Mouse (Mus musculus) spleen, postnatal 10 days (tissue): ENCODE measurements around the gene Hadh.

ENCODE experiments used
- DNase-seq, 2 experiments: peaks; one replicate each; pipeline ENCODE4 v3.0.0; 2021 to 2022; ENCODE audit warnings: low spot score in 2 of 2

Gene Hadh

GRCm38 (mm10) chr3:131271157-131271556 lies 744 bp downstream of the Hadh start:
- peak; percentile 25 to 43 for DNase-seq

GRCm38 (mm10) chr3:131270381-131270780 lies 1.5 kb downstream of the Hadh start:
- DNase-seq: no peak

GRCm38 (mm10) chr3:131266366-131267050 lies 5.4 kb downstream of the Hadh start:
- DNase-seq: no peak

DNA sequence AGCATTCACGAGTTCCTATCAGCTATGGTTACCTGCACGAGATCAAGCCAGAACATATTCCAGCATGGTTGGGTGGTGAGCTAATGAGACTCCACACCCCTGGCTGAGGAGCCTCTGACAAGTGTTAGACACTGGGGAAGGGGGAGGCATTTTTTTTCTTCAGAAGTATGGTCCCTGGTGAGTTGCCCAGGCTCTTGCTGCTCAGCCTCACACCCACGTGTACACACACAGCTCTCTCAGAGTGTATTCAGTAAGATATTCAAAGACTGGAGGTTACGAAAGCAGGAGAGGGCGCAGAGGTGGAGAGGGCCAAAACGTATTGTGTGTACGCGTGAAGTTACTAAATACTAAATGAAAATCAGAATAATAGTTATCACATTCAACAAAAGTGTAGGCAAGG lies 6.4 kb downstream of the Hadh start:
- no peak for DNase-seq

DNA sequence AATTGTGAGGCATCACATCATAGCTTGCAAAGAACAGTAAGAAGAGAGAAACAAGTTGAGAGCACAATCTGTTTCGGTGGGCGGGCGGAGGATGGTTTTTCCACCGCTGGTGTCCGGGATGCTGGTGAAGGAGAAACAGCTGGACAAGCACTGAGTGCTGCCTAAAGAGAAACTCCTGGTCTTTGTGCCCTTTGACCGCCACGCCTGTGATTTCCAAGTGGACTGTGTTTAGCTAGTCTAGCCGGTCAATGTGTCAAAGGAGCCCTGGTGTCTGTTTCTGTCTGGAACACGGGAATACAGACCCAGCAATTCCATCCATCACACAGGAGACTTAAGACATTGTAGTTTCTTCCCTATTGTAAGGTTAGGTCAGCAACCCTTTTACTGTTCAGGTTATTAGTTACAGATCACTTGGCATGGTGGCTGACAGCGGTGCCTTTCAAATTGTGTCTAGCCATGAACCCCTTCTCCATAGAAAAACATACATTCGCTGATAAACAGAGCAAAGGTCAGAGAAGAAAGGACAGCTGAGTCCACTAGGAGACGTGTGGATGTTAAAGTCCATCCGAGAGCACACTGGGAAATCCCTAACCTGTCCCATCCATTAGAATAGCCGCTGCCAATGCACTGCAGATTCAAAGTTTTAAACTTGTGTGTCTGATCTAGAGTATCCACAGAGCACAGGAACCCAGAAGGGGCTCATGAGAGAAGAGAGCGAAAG lies 8.0 kb downstream of the Hadh start:
- no peak for DNase-seq

GRCm38 (mm10) chr3:131260418-131260817 lies 11.5 kb downstream of the Hadh start:
- no peak for DNase-seq

- no peak for DNase-seq
Observed at GRCm38 (mm10) chr3:131259392-131259965, 12.4 kb downstream of the Hadh start.

GRCm38 (mm10) chr3:131258921-131259320 lies 13.0 kb downstream of the Hadh start:
- DNase-seq: no peak

DNA sequence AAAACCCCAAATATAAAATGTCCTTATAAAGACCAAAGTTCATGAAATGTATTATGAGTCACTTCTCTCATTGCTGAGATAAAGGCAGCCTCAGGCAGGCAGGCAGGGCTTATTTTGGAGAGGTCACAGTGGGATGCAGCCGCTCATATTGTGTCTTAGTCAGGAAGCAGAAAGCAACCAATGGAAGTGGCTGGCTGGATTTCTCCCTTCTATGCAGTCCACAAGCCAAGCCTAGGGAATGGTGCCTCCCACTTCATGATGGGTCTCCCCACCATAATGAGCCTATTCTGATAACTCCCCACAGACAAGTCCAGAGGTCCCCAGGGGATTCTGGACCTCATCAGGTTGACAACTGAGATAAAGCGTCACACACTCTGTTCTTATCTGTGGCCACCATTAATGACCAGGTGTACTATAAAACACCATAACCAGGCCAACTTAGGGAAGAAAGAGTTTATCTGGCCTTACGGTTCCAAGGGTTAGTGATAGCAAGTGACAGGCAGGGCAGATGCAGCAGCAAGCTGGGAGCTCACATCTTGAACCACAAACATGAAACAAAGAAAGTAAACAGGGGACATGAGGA lies 16.4 kb downstream of the Hadh start:
- DNase-seq: no peak

DNA sequence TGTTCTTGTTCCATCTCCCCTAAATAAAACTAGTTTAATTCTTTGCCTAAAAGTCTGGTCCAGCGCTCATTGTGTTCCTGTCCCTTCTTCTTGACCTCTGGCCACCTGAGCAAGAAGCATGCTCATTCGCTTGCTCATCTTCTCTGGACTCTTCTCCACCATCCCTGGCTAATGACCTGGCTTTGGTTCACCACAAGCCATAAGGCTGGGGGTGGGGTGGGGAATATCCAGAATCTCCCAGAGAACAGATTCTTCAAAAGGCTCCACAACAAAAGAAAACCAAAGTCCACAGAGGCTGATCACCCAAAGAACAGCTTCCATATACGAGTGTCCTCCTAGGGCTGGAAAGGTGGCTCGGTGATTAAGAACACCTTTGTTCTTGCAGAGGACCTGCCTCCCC lies 16.9 kb downstream of the Hadh start:
- DNase-seq: no peak

GRCm38 (mm10) chr3:131251601-131252000 lies 20.3 kb downstream of the Hadh start:
- DNase-seq: no peak

DNA sequence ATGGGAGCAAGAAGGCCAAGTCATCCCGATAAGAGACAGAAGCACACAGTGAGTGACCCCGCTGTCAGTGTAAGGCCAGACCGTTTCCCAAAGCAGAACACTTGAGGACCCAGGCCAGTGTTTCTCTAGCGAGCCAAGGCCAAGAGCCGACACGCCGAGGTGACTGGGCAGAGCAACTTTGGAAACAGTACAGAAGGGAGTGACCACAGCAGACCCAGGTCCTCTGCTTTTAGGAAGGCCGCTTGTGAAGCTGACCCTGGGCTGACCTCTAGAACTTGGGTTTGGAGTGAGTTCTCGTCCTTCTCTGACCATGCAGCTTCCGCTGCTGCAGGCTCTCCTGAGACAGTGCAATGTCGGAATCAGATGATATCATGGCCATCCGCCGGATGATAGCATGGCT lies 20.9 kb downstream of the Hadh start:
- DNase-seq: no peak

GRCm38 (mm10) chr3:131250283-131250682 lies 21.6 kb downstream of the Hadh start:
- DNase-seq: no peak

- DNase-seq: no peak
Observed at GRCm38 (mm10) chr3:131248444-131248843, 23.5 kb downstream of the Hadh start.

DNA sequence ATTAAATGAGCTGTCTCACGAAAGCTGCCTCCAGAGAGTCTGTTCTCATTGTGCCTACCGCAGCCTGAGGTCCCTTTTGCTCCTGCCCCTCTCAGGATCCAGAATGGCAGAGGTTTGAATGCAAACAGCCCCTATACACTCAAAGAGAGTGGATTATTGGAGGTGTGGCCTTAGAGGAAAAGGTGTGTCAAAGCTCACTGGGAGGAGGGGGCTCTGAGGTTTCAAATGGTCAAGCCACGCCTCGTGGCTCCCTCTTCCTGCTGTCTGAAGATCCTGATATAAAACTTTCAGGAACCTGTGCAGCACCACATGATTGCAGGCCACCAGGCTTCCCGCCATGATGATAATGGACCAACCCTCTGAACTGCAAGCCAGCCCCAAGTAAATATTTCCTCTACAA lies 24.1 kb downstream of the Hadh start:
- no peak for DNase-seq

DNA sequence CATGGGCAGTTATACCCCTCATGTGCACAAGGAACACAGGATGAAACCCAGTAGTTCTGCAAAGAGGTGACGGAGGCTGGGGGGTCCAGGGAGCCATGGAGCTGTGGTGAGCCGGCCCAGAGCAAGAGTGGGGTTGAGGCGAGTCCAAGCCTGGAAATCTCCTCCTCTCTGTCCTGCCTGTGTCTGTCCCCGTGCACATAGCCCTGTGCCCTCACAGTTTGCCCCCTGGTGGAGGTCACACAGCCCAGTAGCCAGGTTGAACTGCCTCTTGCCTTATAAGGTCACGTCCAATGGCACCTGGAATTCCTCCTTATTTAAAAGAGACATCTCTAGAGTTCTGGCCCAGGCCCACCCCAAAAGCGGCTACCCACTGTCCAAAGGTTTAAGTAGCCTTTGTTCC lies 24.5 kb downstream of the Hadh start:
- DNase-seq: no peak

GRCm38 (mm10) chr3:131246579-131247046 lies 25.3 kb downstream of the Hadh start:
- DNase-seq: no peak

GRCm38 (mm10) chr3:131245766-131246578 lies 25.9 kb downstream of the Hadh start:
- DNase-seq: peak; percentile 19 to 61

DNA sequence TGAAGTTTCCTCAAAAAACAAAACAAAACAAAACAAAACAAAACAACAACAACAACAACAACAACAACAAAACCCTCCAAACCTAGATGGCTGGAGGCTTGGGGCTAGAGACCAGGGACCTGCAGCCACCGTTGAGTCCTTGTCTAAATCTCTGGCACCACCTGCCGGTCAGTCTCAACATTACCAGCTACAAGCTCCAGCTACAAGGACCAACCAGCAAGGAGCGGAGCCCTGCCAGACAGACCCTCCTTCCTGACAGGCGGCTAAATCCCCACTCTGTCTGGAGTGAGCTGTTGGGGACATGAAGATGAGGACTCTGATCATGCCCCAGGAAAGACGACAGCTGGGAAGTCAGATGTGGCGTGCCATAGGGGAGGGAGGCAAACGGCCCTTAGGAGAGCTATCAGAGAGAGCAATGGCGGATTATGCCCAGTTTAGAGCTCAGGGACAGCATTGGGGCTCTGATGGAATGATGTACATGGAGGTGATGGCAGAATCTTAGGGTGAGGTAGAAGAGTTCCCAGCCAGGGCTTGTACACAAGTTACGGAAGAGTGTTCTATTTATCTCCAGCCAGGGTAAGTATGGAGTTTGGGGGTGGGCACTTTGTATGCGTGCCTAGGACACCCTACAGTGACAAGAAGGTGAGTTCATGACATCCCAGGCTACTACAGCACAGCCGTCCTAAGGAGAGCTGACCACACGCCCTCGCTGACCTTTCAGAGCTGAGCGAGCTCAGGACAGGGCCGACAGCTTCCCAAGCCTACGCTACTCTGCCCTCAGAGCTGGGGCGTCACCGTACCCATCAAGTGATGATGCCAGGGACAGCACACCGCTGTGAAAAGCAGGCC lies 33.9 kb downstream of the Hadh start:
- DNase-seq: peak; percentile 38 to 81

GRCm38 (mm10) chr3:131237061-131237460 lies 34.8 kb downstream of the Hadh start:
- no peak for DNase-seq

- no peak for DNase-seq
Observed at GRCm38 (mm10) chr3:131228083-131228482, 43.8 kb downstream of the Hadh start.
